Mouse (Mus musculus) CH12.LX (cell line): ENCODE measurements at regions not wholly inside any gene's neighbourhood (a gene's known extent, or its start where the extent isn't known, plus 50 kb on each side); places are given as distances from the start of the nearest gene placed in this dataset.
"Not testable (repeated sequence)": the region's sequence is repeated elsewhere in the genome, so short reads cannot be mapped to it uniquely, and the experiment has no call there.

Source experiments
- BHLHE40 ChIP-seq: IDR thresholded peaks from 2 replicates; pipeline ENCODE4 v1.6.1; 2011; ENCODE audit warnings: mild to moderate bottlenecking, low read depth, low read length, improper control_type of control experiment
- CTCF ChIP-seq, 2 experiments: IDR thresholded peaks in 1 of 2; conservative IDR thresholded peaks in 1 of 2; 2 replicates each; pipeline ENCODE4 v1.5.1; 2011 to 2012; ENCODE audit warnings: low read depth in 2 of 2, low read length in 2 of 2, improper control_type of control experiment in 1 of 2, inconsistent platforms in 1 of 2, mild to moderate bottlenecking in 1 of 2, moderate library complexity in 1 of 2
- HCFC1 ChIP-seq: IDR thresholded peaks from 2 replicates; pipeline ENCODE4 v1.6.1; 2012; ENCODE audit warnings: low read depth, mild to moderate bottlenecking, inconsistent platforms, low read length, improper control_type of control experiment
- POLR2A ChIP-seq: IDR thresholded peaks from 2 replicates; pipeline ENCODE4 v1.6.1; 2011; ENCODE audit warnings: low read depth, mild to moderate bottlenecking, improper control_type of control experiment, low read length
- USF1 ChIP-seq: IDR thresholded peaks from 2 replicates; pipeline ENCODE4 v1.6.1; 2014; ENCODE audit warnings: low read depth, mild to moderate bottlenecking, inconsistent platforms, low read length, improper control_type of control experiment
- USF2 ChIP-seq: conservative IDR thresholded peaks from 2 replicates; pipeline ENCODE4 v1.6.1; 2011; ENCODE audit warnings: low read depth, low read length, improper control_type of control experiment

GRCm38 (mm10) chr4:3260061-3260460 lies 74.9 kb upstream of the Vmn1r3 start:
- TF ChIP-seq CTCF (conservative IDR thresholded peaks at IDR 0.05 in 1 of 2, IDR thresholded peaks at IDR 0.05 in 1 of 2; ENCODE audit: low read depth in 2 of 2, low read length in 2 of 2); USF1; USF2; POLR2A; BHLHE40; HCFC1: not testable (repeated sequence)
